Mouse (Mus musculus) midbrain, embryonic 16.5 days (tissue): ENCODE results near the gene Tsc1. TPM values are rescaled to one million over a fixed set of nuclear protein-coding genes. Genes with fewer than 3 reads are reported as not detected.

Experiments
- ATAC-seq: fragments of 200-750 bp; cut with Nextera tagmentation; 2 replicates; pipeline ENCODE4 v1.8.0; 2017; ENCODE audit warnings: moderate TSS enrichment
- H3K27ac ChIP-seq: fragments of 300-500 bp; sonication (generic); 2 replicates; pipeline ENCODE4 v1.5.1; 2014; ENCODE audit warnings: mild to moderate bottlenecking, low read length, mixed read lengths
- H3K27me3 ChIP-seq: fragments of 300-500 bp; sonication (generic); 2 replicates; pipeline ENCODE4 v1.6.1; 2014; ENCODE audit warnings: low read depth, low read length, mixed read lengths; ENCODE audit not compliant: control insufficient read depth, insufficient read depth
- H3K36me3 ChIP-seq: fragments of 300-500 bp; sonication (generic); 2 replicates; pipeline ENCODE4 v1.6.1; 2014; ENCODE audit warnings: mild to moderate bottlenecking, low read length, moderate library complexity, mixed read lengths; ENCODE audit not compliant: control insufficient read depth, insufficient read depth
- H3K4me1 ChIP-seq: fragments of 300-500 bp; sonication (generic); 2 replicates; pipeline ENCODE4 v1.6.1; 2014; ENCODE audit warnings: mild to moderate bottlenecking, low read length, mixed read lengths; ENCODE audit not compliant: control insufficient read depth, insufficient read depth
- H3K4me2 ChIP-seq: fragments of 300-500 bp; sonication (generic); 2 replicates; pipeline ENCODE4 v1.6.1; 2014; ENCODE audit warnings: mild to moderate bottlenecking, low read length, mixed read lengths
- H3K4me3 ChIP-seq: fragments of 300-500 bp; sonication (generic); 2 replicates; pipeline ENCODE4 v1.5.1; 2014; ENCODE audit warnings: low read depth, mild to moderate bottlenecking, low read length, moderate library complexity, mixed read lengths
- H3K9ac ChIP-seq: fragments of 300-500 bp; sonication (generic); 2 replicates; pipeline ENCODE4 v1.6.1; 2014; ENCODE audit warnings: low read depth, low read length, mixed read lengths
- H3K9me3 ChIP-seq: fragments of 300-500 bp; sonication (generic); replicated peaks from 2 replicates; pipeline ENCODE4 v1.6.1; 2014; ENCODE audit warnings: mild to moderate bottlenecking, low read length, mixed read lengths; ENCODE audit not compliant: control insufficient read depth, poor library complexity, severe bottlenecking
- WGBS: fragments of 180-500 bp; shearing (Covaris S2); extraction: QIAGEN DNeasy Blood & Tissue Kit; methylation state at CpG from one replicate; pipeline ENCODE4 v1.1.7; 2014; 5-methylcytosine and 5-hydroxymethylcytosine counted together
- polyA plus RNA-seq: library from polyadenylated mRNA; unstranded; fragments of >200 nt; fragmentation: Nextera tagmentation; extraction: Ambion mirVana; gene quantifications from 2 replicates; pipeline ENCODE4 v1.2.1, GENCODE M21; 2015

Gene Tsc1
- polyA plus RNA-seq, 1 experiment from 2014 or later, result 30.4 TPM

DNA sequence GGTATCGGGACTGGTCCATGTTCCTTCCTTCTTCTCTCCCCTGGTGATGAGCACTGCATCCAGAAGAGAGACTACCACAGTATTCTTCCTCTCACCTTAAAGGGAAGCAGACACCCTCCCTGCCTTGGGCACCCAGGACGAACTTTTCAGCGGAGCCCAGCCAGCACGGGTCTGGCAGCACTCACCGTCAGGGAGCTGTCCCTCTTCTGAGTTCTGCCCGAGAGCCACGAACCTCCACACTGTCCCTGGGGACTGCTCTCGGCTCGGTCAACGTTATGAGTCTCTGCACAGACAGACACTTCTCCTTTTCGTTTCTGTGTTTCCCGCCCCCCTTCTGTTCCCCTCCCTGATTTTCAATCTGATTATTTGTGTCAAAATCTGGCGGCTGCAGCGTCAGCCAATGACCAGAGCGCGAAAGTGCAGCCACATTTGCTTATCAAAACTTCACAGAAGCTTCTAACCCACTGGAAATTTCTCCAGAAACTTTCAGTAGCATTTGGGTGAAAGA is 19.3 kb upstream of the Tsc1 start, which contains the start of gene Gfi1b:
Gene Gfi1b (minus strand): TSS at position 319 of the 508 bp plus-strand sequence.
- no peak for ATAC-seq
- Histone ChIP-seq H3K4me2 (no peak within 1 kb of the TSS), H3K36me3 (no peaks in the 10 kb centered on the region), H3K27ac (no peak within 1 kb of the TSS), H3K4me1 (no peaks in the 10 kb centered on the region; the same call in 1 of the 2 replicates), H3K4me3 (no peak within 1 kb of the TSS), H3K9me3 (no peaks in the 10 kb centered on the region), H3K9ac (no peak within 1 kb of the TSS), H3K27me3 (peaks cover 12% of the 10 kb centered on the region)
- 4% methylated on average over 16 of the region's 16 CpGs for WGBS

DNA sequence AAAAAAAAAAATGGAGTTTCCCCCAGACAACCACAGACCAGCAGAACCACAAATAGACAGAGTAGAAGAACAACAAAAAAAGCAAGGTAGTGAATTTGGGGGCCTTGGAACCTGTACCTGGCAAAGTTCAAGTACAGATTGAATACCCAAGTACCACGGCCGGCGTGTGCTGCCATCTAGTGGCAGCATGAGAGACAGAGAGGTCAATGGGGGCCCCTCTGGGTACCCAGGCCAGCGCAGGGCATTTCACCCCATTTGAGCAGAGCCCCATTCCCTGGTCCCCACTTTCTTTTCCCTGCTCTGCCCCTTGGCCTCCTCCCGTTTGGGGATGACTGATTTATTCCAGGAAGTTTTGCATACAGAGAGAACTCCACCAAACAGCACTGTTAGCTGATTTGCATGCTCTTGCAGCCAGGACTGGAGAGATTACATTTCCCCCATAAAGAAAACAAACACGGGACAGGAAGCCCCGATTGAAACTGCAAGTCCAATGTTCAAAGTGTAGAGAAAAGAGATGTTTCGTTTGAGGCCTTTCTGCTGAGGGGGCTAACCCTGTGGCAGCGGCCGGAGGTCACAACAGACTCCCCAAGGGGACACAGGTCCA is 18.4 kb upstream of the Tsc1 start:
- H3K9me3 ChIP-seq, result no peaks in the 10 kb centered on the region
- H3K4me1 ChIP-seq, result no peaks in the 10 kb centered on the region; the same call in 1 of the 2 replicates
- 24% methylated on average over 10 of the region's 10 CpGs for WGBS
- no peak for ATAC-seq
- no peak overlapping the region for H3K4me3 ChIP-seq
- peaks cover 12% of the 10 kb centered on the region for H3K27me3 ChIP-seq
- H3K27ac ChIP-seq, result no peak overlapping the region
- H3K4me2 ChIP-seq, result no peak overlapping the region
- no peaks in the 10 kb centered on the region for H3K36me3 ChIP-seq
- no peak overlapping the region for H3K9ac ChIP-seq

GRCm38 (mm10) chr2:28624870-28625269 is 16.2 kb upstream of the Tsc1 start:
- H3K27me3 ChIP-seq, result peaks cover 12% of the 10 kb centered on the region
- 88% methylated on average over 3 of the region's 3 CpGs for WGBS
- H3K36me3 ChIP-seq, result no peaks in the 10 kb centered on the region
- H3K9ac ChIP-seq, result no peak overlapping the region
- no peak for ATAC-seq
- no peak overlapping the region for H3K4me2 ChIP-seq
- H3K4me3 ChIP-seq, result no peak overlapping the region
- no peak overlapping the region for H3K27ac ChIP-seq
- H3K9me3 ChIP-seq, result no peaks in the 10 kb centered on the region
- H3K4me1 ChIP-seq, result no peaks in the 10 kb centered on the region; the same call in 1 of the 2 replicates

- Histone ChIP-seq H3K4me2 (no peak overlapping the region), H3K4me1 (no peaks in the 10 kb centered on the region; the same call in 1 of the 2 replicates), H3K9ac (no peak overlapping the region), H3K9me3 (no peaks in the 10 kb centered on the region), H3K36me3 (no peaks in the 10 kb centered on the region), H3K27ac (no peak overlapping the region), H3K4me3 (no peak overlapping the region), H3K27me3 (peaks cover 7% of the 10 kb centered on the region)
- 83% methylated on average over 3 of the region's 3 CpGs for WGBS
- no peak for ATAC-seq
Observed at GRCm38 (mm10) chr2:28626038-28626437, 15.0 kb upstream of the Tsc1 start.

DNA sequence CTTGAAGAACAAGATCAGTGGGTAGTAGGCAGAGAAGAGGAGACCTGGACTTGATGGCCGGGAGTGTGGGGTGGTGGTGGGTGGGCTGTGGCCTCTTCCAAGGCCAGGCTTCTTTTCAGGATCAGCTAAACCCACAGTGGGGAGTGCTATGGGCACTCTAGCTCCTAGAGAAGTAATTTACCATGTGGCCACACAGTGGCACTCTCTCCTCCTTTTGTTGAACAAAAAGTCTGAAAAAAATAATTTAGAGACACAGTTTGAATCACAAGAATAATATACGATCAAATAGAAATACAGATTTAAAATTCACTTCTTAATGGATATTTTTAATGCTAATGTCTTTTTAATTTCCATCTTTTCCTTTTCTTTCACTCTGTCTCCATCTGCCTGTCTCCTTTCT is 13.0 kb upstream of the Tsc1 start:
- Histone ChIP-seq H3K9ac (no peak overlapping the region), H3K36me3 (no peaks in the 10 kb centered on the region), H3K4me3 (no peak overlapping the region), H3K9me3 (no peaks in the 10 kb centered on the region), H3K4me2 (no peak overlapping the region), H3K27me3 (no peaks in the 10 kb centered on the region), H3K4me1 (no peaks in the 10 kb centered on the region), H3K27ac (no peak overlapping the region)
- 55% methylated on average over 2 of the region's 2 CpGs for WGBS
- ATAC-seq, result no peak

DNA sequence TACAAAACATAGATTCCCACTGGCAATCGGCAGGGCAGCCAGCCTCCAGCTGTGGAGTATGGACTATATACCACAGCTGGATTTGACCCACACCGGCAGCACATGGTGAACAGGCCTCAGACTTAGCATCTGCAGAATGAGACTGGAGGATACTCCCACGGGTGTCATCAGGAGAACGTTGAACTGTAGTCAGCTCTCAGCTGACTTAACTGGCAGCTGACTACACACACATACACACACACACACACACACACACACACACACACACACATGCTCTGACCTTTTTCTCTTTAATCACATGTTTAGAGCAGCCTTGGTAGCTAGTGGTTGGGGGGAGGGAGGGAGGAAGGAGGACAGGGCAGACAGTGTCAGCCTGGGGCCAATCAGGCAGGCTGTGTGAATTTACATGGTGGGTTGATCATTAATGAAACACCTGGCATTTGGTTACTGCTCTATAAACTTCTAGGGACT is 11.1 kb upstream of the Tsc1 start:
- Histone ChIP-seq H3K36me3 (no peaks in the 10 kb centered on the region), H3K4me3 (no peak overlapping the region), H3K9me3 (no peaks in the 10 kb centered on the region), H3K27ac (no peak overlapping the region), H3K27me3 (no peaks in the 10 kb centered on the region), H3K9ac (no peak overlapping the region), H3K4me2 (no peak overlapping the region), H3K4me1 (no peaks in the 10 kb centered on the region)
- ATAC-seq, result no peak
- 49% methylated on average over 4 of the region's 4 CpGs for WGBS

DNA sequence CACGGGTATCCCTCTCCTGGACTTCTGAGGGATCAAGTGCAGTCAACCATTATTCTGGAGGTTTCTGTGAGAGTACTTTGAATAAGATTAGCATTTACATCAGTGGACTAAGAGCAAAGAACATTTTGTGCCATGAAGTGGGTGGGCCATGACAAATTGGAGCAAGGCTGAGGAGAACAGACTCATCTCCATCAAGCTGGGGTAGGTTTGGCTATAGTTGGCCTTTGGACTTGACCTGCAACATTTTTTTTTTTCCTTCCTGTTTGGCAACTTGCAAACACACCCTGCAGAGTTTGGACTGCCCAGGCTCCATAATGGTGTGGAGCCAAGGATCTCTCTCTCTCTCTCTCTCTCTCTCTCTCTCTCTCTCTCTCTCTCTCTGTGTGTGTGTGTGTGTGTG is 8.4 kb upstream of the Tsc1 start:
- Histone ChIP-seq H3K4me1 (no peaks in the 10 kb centered on the region), H3K27ac (no peak overlapping the region), H3K9ac (no peak overlapping the region), H3K4me3 (no peak overlapping the region), H3K36me3 (no peaks in the 10 kb centered on the region), H3K27me3 (no peaks in the 10 kb centered on the region), H3K4me2 (no peak overlapping the region), H3K9me3 (no peaks in the 10 kb centered on the region)
- no peak for ATAC-seq
- 33% methylated on average over 1 of the region's 1 CpGs for WGBS

DNA sequence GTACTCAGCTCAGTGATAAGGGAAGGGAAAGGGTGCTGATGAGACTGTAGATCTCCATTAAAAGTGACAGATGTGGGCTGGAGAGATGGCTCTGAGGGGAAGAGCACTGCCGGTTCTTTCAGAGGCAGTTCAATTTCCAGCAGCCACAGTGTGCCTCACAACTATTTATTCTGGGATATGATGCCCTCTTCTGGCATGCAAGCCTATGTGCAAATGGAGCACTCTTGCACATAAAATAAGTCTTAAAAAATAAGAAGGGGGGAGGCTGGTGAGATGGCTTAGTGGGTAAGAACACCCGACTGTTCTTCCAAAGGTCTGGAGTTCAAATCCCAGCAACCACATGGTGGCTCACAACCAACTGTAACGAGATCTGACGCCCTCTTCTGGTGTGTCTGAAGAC is 7.9 kb upstream of the Tsc1 start:
- Histone ChIP-seq H3K4me3 (no peak overlapping the region), H3K9ac (no peak overlapping the region), H3K4me2 (no peak overlapping the region), H3K4me1 (0 out of 2 replicates have a peak, but pooled peaks cover 2% of the 10 kb centered on the region), H3K27me3 (no peaks in the 10 kb centered on the region), H3K27ac (no peak overlapping the region), H3K36me3 (no peaks in the 10 kb centered on the region), H3K9me3 (no peaks in the 10 kb centered on the region)
- 64% methylated on average over 4 of the region's 4 CpGs for WGBS
- no peak for ATAC-seq

- WGBS, result 90% methylated on average over 1 of the region's 1 CpGs
- no peaks in the 10 kb centered on the region for H3K27me3 ChIP-seq
- no peaks in the 10 kb centered on the region for H3K9me3 ChIP-seq
- H3K9ac ChIP-seq, result no peak overlapping the region
- H3K4me1 ChIP-seq, result peaks cover 6% of the 10 kb centered on the region; the same call in 1 of the 2 replicates
- no peaks in the 10 kb centered on the region for H3K36me3 ChIP-seq
- no peak overlapping the region for H3K4me2 ChIP-seq
- no peak overlapping the region for H3K4me3 ChIP-seq
- no peak for ATAC-seq
- H3K27ac ChIP-seq, result no peak overlapping the region
Observed at GRCm38 (mm10) chr2:28635199-28635598, 5.8 kb upstream of the Tsc1 start.
